Mouse (Mus musculus) thymus, adult 2 months (tissue): ENCODE results near the gene Nmnat2.

ENCODE experiments used
- CTCF ChIP-seq: fragments of 200-500 bp; IDR thresholded peaks from 2 replicates; pipeline ENCODE4 v1.5.1; 2012; ENCODE audit warnings: mild to moderate bottlenecking, control low read depth, low read length, moderate library complexity, borderline replicate concordance; ENCODE audit not compliant: control insufficient read depth, poor library complexity, insufficient read depth; ENCODE audit errors: extremely low read depth
- POLR2A ChIP-seq: fragments of 200-500 bp; IDR thresholded peaks from 2 replicates; pipeline ENCODE4 v1.6.1; 2012; ENCODE audit warnings: mild to moderate bottlenecking, low read length, control low read depth, moderate library complexity; ENCODE audit not compliant: control insufficient read depth, poor library complexity, insufficient read depth; ENCODE audit errors: extremely low read depth

DNA sequence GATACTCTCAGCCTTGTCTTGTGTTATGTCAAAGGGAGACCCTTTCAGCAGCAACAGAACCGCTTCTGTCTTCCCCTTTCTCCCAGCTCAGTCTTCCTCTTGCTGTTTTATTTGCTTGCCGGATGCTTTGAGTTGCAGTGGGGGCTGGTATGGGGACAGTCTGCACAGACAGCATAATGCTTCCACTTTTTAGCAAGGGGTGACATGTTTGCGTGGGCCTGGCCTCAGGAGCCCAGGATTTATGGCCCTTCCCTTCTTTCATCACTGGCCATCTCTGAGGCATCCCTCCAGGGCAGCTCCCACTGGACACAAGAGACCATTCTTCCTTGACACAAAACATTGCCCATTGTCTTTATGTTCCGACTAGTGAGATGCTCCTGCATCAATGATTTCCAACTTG lies 18.2 kb downstream of the Nmnat2 start:
- no peak for TF ChIP-seq CTCF
- TF ChIP-seq POLR2A: no peak
